Mouse (Mus musculus) cerebellum, postnatal 14 days (tissue): ENCODE measurements around the gene Snai1.

Source experiments
- DNase-seq, 2 experiments: peaks; one replicate each; pipeline ENCODE4 v3.0.0; 2021; ENCODE audit warnings: mixed read lengths in 2 of 2

The Snai1 gene

GRCm38 (mm10) chr2:167586041-167586440 is 48.0 kb downstream of the Snai1 start:
- DNase-seq: no peak

GRCm38 (mm10) chr2:167586976-167587375 is 49.0 kb downstream of the Snai1 start:
- no peak for DNase-seq

- no peak for DNase-seq
Observed at GRCm38 (mm10) chr2:167588774-167589577, 51.0 kb downstream of the Snai1 start.
